Mouse (Mus musculus): ENCODE measurements around the gene Ctsl. TPM values are rescaled to one million over a fixed set of nuclear protein-coding genes. Genes with fewer than 3 reads are reported as not detected.

Ctsl gene
- total RNA-seq, 2 experiments from 2014 or later: 179 to 189 TPM

DNA sequence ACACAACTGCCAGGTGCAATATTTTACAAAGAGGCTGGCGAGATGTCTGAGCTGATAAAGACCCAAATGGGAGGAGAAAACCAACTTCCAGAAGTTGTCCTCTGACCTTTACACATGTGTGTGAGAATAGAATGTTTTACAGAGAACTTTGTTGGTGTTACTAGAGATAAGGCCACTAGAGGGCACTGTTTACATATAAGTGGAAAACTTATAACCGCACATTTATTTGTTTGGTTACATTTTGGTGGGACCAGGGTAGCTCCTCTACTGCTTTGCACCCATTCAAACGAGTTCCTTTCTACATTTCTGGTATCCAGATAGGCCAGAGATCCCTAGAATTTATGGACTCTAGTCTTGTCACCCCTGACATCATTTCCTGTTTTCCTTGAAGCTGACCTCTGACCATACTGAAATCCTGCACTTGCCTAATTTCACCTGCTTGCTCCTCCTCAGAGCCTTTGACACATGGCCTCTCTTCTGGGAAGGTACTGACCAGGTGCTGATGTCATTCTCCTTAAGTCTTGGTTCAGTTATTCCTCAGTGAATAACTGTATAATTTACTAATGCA lies 55.1 kb downstream of the Ctsl start:
- DNase-seq (ENCODE audit: low spot score in 2 of 2): no peak

DNA sequence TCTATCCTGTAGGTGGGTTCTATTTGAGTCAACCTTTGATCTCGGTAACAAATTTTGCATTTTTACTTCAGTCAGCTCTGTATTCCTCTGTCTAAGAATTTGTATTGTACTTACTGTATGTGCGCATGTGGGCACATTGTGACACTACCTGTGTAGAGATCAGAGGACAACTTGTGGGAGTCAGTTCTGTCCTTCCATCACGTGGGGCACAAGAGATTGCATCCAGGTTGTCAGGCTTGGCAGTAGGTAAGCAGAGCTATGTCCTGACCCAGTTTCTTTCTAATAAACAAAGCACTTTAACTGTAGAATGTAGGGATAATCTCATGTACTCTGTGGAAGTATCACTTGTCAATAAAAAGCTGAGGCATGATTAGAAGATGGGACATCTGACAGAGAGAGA lies 56.6 kb downstream of the Ctsl start:
- DNase-seq (ENCODE audit: low spot score in 2 of 2): no peak

DNA sequence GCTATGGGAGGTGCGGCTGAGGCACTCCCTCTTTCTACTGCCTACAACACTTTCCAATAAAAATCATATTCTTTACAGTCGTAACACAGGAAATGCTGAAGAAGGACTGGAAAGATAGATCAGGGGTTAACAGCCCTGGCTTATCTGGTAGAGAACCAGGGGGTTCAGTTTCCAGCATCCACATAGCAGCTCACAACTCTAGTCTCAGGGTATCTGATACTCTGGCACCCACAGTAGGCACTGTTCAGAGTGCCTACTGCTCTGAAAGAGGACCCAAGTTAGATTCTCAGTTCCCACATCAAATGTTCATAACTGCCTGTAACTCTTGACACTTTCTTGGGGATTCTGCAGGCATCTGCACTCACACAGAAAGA lies 57.8 kb downstream of the Ctsl start:
- no peak for DNase-seq (ENCODE audit: low spot score in 2 of 2)

DNA sequence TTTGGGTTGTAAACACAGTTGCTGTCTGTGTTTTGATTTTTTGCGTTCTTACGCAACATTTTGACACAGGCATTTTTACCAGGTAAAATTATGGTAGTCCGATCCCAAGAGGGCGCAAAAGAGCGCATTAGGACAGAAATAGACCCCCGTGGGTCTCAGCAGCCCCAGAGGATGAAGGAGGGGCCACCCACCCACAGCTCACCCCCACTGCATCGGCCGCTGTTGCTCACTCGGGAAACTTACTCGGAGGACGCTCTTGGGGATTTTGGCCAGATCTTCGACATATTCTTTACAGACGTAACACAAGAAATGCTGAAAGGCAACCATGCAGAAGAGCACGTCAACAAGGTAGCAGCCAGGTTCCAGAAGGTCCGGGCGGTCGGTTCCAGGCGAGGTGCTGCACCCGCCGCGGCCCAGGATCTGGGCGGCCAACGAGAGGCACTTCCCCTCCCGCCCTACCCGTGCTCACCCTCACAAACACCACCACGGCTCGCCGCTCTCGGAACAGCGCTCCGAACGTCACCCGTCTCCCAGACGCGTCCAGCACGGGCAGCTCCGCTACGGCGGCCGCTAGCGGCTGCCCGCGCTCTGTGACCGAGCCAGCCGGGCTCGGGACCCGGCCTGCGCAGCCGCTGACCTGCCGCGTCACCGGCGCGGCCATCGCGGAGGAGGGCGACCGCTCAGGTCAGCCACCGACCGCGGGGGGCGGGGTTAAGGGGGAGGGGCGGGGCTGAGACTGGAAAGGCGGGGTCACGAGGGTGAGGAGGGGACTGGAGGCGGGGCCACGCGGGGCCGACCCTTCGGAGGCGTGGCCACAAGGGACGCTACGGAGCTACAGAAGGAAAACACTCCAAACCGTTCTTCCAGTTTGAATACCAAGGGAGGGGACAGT lies 58.4 kb downstream of the Ctsl start, which contains the start of gene Aaed1:
Gene Aaed1, minus strand, starts transcription at position 687 of the 892 bp plus-strand sequence.
- DNase-seq (ENCODE audit: low spot score in 2 of 2): peak; percentile 91 to 92

DNA sequence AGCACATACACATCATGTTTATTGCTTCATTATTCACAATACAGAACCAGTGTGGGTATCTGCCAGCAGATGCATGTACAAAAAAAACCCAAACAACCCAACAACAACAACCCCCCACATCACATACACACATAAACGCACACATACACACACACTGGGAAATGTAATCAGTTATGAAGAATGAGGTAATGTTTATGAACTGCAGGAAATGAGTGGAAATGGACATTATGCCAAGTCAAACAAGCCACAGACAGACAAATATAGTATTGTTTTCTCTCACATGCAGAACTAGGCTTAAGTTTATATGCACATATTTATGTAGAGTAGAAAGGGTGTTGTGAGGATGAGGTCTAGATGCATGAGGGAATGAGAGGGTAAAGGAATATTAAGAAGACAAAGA lies 59.4 kb downstream of the Ctsl start:
- DNase-seq (ENCODE audit: low spot score in 2 of 2): no peak

DNA sequence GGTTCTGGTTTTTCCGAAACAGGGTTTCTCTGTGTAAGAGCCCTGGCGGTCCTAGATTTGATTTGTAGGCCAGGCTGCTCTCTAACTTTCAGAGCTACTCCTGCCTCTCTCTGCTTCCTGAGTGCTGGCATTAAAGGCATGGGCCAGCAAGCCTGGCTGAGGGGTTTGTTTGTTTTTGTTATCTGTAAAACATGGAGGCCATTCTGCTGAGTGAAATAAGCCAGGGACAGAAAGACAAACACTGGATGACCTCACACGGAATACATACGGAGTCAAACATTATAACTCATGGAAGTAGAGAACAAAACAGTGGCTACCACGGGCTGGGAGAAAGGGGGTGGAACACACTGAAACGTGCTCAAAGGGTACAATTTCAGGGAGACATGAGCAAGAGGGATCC lies 60.1 kb downstream of the Ctsl start:
- DNase-seq (ENCODE audit: low spot score in 2 of 2): no peak

DNA sequence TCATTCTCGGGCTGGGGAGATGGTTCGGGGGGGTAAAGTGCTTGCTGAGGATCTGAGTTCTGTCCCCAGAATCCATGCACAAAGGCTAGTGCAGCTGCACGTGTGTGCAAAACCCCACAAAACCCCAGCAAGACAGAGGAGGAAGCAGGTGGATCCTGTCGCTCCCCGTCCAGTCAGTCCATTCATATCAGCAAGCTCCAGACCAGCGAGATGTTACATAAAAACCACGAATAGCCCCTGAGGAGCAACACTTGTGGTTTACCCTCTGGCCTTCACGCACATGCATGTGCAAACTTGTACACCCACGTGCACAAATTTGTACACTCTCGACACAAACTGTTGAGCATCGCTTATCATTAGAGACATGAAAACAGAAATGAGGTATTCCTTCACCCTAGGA lies 60.8 kb downstream of the Ctsl start:
- no peak for DNase-seq (ENCODE audit: low spot score in 2 of 2)

Other genes starting within 250 kb of the Ctsl start
- 1 to 10 TPM; 3.1 to 3.3 TPM for gene Slc35d2, start 241.5 kb downstream of the Ctsl start, total RNA-seq (2021)
- 10 to 100 TPM; 15.8 to 17.8 TPM for gene Zfp367, start 217.7 kb downstream of the Ctsl start, total RNA-seq (2021)
- 10 to 100 TPM; 27.3 to 30.9 TPM for gene Habp4, start 209.1 kb downstream of the Ctsl start, total RNA-seq (2021)
- 1 to 10 TPM; 7.5 to 8.7 TPM for gene Cdc14b, start 95.6 kb downstream of the Ctsl start, total RNA-seq (2021)
- 10 to 100 TPM; 36.5 to 41.9 TPM for gene Aaed1, start 58.2 kb downstream of the Ctsl start, total RNA-seq (2021)
- gene Cdk20, start 61.4 kb upstream of the Ctsl start, total RNA-seq (2021): 1 to 10 TPM; 3.9 to 5.2 TPM
- under 1 TPM in 1 of 2 experiments, not detected in 1; 0.34 TPM for gene Fam240b, start 126.9 kb upstream of the Ctsl start, total RNA-seq (2021)